Mouse (Mus musculus) C2C12 (cell line): ENCODE measurements around the gene Lama2.

Experiments
- CEBPB ChIP-seq: IDR thresholded peaks from one replicate; pipeline ENCODE4 v1.6.1; 2011; ENCODE audit warnings: low read depth, mild to moderate bottlenecking, control low read depth, moderate library complexity
- CTCF ChIP-seq: IDR thresholded peaks from one replicate; pipeline ENCODE4 v1.5.1; 2011; ENCODE audit not compliant: control insufficient read depth, insufficient read depth, insufficient read length
- MAX ChIP-seq: IDR thresholded peaks from one replicate; pipeline ENCODE4 v1.6.1; 2011; ENCODE audit warnings: mild to moderate bottlenecking, control low read depth
- MYOD1 ChIP-seq: IDR thresholded peaks from one replicate; pipeline ENCODE4 v1.6.1; 2011; ENCODE audit warnings: low read depth; ENCODE audit not compliant: control insufficient read depth, insufficient read length
- MYOG ChIP-seq: IDR thresholded peaks from one replicate; pipeline ENCODE4 v1.6.1; 2011; ENCODE audit not compliant: control insufficient read depth, insufficient read length; ENCODE audit errors: extremely low read depth
- USF1 ChIP-seq: IDR thresholded peaks from one replicate; pipeline ENCODE4 v1.6.1; 2011; ENCODE audit warnings: low read depth, mild to moderate bottlenecking, control low read depth, moderate library complexity

DNA sequence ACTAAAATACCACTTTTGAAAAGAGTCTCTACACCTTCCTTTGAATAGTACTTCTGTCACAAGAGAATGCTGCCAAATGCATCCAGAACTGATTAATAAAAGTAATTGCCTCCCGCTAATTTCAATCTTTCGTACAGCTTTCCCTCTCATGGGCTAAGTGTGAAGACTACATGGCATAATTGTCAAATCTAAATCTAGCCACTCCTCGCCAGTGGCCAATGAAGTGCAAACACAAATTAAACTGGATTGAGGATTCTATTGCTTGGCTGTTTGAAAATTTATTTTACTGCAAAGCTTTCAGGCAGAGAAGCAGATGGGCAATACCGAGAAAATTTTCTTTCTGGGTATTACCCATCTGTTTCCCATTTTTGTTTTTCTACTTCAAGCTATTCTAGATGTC lies 11.4 kb upstream of the Lama2 start:
- no peak for TF ChIP-seq CTCF
- no peak for TF ChIP-seq MYOD1
- TF ChIP-seq USF1, result no peak
- no peak for TF ChIP-seq MYOG
- TF ChIP-seq CEBPB, result no peak
- no peak for TF ChIP-seq MAX
